Mouse (Mus musculus) midbrain, embryonic 13.5 days (tissue): ENCODE data around the gene BC028528. TPM values are rescaled to one million over a fixed set of nuclear protein-coding genes. Genes with fewer than 3 reads are reported as not detected.

Source experiments
- ATAC-seq: fragments of 200-750 bp; cut with Nextera tagmentation; 2 replicates; pipeline ENCODE4 v1.8.0; 2017; ENCODE audit warnings: mild to moderate bottlenecking, moderate TSS enrichment, moderate library complexity
- H3K27ac ChIP-seq: fragments of 300-500 bp; sonication (generic); 2 replicates; pipeline ENCODE4 v1.5.1; 2015; ENCODE audit warnings: inconsistent platforms, mild to moderate bottlenecking, moderate library complexity
- H3K27me3 ChIP-seq: fragments of 300-500 bp; sonication (generic); 2 replicates; pipeline ENCODE4 v1.6.1; 2015; ENCODE audit warnings: mild to moderate bottlenecking, inconsistent platforms
- H3K36me3 ChIP-seq: fragments of 300-500 bp; sonication (generic); 2 replicates; pipeline ENCODE4 v1.6.1; 2015; ENCODE audit warnings: mild to moderate bottlenecking, inconsistent platforms
- H3K4me1 ChIP-seq: fragments of 300-500 bp; sonication (generic); replicated peaks from 2 replicates; pipeline ENCODE4 v1.6.1; 2015; ENCODE audit warnings: inconsistent platforms
- H3K4me2 ChIP-seq: fragments of 300-500 bp; sonication (generic); replicated peaks from 2 replicates; pipeline ENCODE4 v1.6.1; 2015; ENCODE audit warnings: moderate library complexity, mild to moderate bottlenecking, inconsistent platforms
- H3K4me3 ChIP-seq: fragments of 300-500 bp; sonication (generic); replicated peaks from 2 replicates; pipeline ENCODE4 v1.5.1; 2015; ENCODE audit warnings: mild to moderate bottlenecking, inconsistent platforms
- H3K9ac ChIP-seq: fragments of 300-500 bp; sonication (generic); replicated peaks from 2 replicates; pipeline ENCODE4 v1.6.1; 2015; ENCODE audit warnings: mild to moderate bottlenecking, inconsistent platforms
- H3K9me3 ChIP-seq: fragments of 300-500 bp; sonication (generic); 2 replicates; pipeline ENCODE4 v1.6.1; 2016; ENCODE audit warnings: mild to moderate bottlenecking, inconsistent platforms
- WGBS: fragments of 180-500 bp; shearing (Covaris S2); methylation state at CpG from one replicate; pipeline ENCODE4 v1.1.7; 2015; 5-methylcytosine and 5-hydroxymethylcytosine counted together
- polyA plus RNA-seq: library from polyadenylated mRNA; unstranded; fragments of >200 nt; fragmentation: Nextera tagmentation; extraction: Ambion mirVana; gene quantifications from 2 replicates; pipeline ENCODE4 v1.2.1, GENCODE M21; 2015

Gene BC028528
- polyA plus RNA-seq, 1 experiment from 2014 or later = 14.4 TPM

GRCm38 (mm10) chr3:95892066-95893052, 554 bp upstream of the BC028528 start:
- H3K9ac ChIP-seq = no peak overlapping the region; the same call in 1 of the 2 replicates
- H3K4me3 ChIP-seq = no peak overlapping the region
- H3K27me3 ChIP-seq = 0 out of 2 replicates have a peak, but pooled peaks cover 10% of the 10 kb centered on the region

GRCm38 (mm10) chr3:95889664-95890063, 2.1 kb downstream of the BC028528 start:
- H3K9ac ChIP-seq = no peak overlapping the region
- H3K9me3 ChIP-seq = no peaks in the 10 kb centered on the region
- H3K36me3 ChIP-seq = no peaks in the 10 kb centered on the region
- H3K27ac ChIP-seq = no peak overlapping the region
- ATAC-seq = no peak
- H3K4me1 ChIP-seq = peaks cover 16% of the 10 kb centered on the region
- H3K27me3 ChIP-seq = peaks cover 13% of the 10 kb centered on the region; the same call in 1 of the 2 replicates
- H3K4me2 ChIP-seq = no peak overlapping the region
- 85% methylated on average over 3 of the region's 3 CpGs for WGBS
- H3K4me3 ChIP-seq = no peak overlapping the region

More at GRCm38 (mm10) chr3:95892066-95893052, 554 bp upstream of the BC028528 start:
- WGBS = 43% methylated on average over 11 of the region's 11 CpGs
- Histone ChIP-seq H3K4me1 (peaks cover 29% of the 10 kb centered on the region), H3K9me3 (no peaks in the 10 kb centered on the region), H3K36me3 (0 out of 2 replicates have a peak, but pooled peaks cover under 1% of the 10 kb centered on the region), H3K4me2 (no peak overlapping the region), H3K27ac (no peak overlapping the region; the same call in 1 of the 2 replicates)
- no peak for ATAC-seq

GRCm38 (mm10) chr3:95887596-95887995, 4.2 kb downstream of the BC028528 start:
- no peak for ATAC-seq
- WGBS = 84% methylated on average over 4 of the region's 4 CpGs
- H3K4me3 ChIP-seq = no peak overlapping the region
- no peak overlapping the region for H3K9ac ChIP-seq
- H3K4me2 ChIP-seq = no peak overlapping the region
- H3K4me1 ChIP-seq = peaks cover 11% of the 10 kb centered on the region
- H3K36me3 ChIP-seq = no peaks in the 10 kb centered on the region
- H3K27ac ChIP-seq = no peak overlapping the region
- peaks cover 18% of the 10 kb centered on the region; the same call in 1 of the 2 replicates for H3K27me3 ChIP-seq
- H3K9me3 ChIP-seq = no peaks in the 10 kb centered on the region

GRCm38 (mm10) chr3:95884400-95884799, 7.4 kb downstream of the BC028528 start:
- Histone ChIP-seq H3K4me1 (peaks cover 16% of the 10 kb centered on the region), H3K9ac (no peak overlapping the region), H3K4me3 (no peak overlapping the region), H3K4me2 (no peak overlapping the region), H3K27ac (no peak overlapping the region), H3K27me3 (peaks cover 15% of the 10 kb centered on the region), H3K9me3 (no peaks in the 10 kb centered on the region), H3K36me3 (no peaks in the 10 kb centered on the region)
- WGBS = 84% methylated on average over 5 of the region's 5 CpGs
- ATAC-seq = no peak

- Histone ChIP-seq H3K4me3 (peak overlapping the region; percentile 57), H3K27ac (no peak overlapping the region), H3K9ac (peak overlapping the region; percentile 42), H3K27me3 (peaks cover 15% of the 10 kb centered on the region), H3K36me3 (no peaks in the 10 kb centered on the region), H3K4me2 (peak overlapping the region; percentile 98), H3K9me3 (no peaks in the 10 kb centered on the region), H3K4me1 (peaks cover 16% of the 10 kb centered on the region)
- WGBS = 3% methylated on average over 24 of the region's 24 CpGs
- no peak for ATAC-seq
Observed at GRCm38 (mm10) chr3:95882816-95883425, 8.9 kb downstream of the BC028528 start.

GRCm38 (mm10) chr3:95881979-95882815, 9.6 kb downstream of the BC028528 start, which contains the start of gene Ciart:
TSS of gene Ciart (minus strand) at chr3:95882251.
- Histone ChIP-seq H3K9ac (peak within 1 kb of the TSS; percentile 62), H3K4me3 (peak within 1 kb of the TSS; percentile 57), H3K9me3 (no peaks in the 10 kb centered on the region), H3K27ac (no peak within 1 kb of the TSS), H3K27me3 (peaks cover 15% of the 10 kb centered on the region), H3K36me3 (no peaks in the 10 kb centered on the region), H3K4me2 (peak within 1 kb of the TSS; percentile 98), H3K4me1 (peaks cover 16% of the 10 kb centered on the region)
- peak; percentile 99 for ATAC-seq
- WGBS = under 1% methylated on average over 66 of the region's 66 CpGs

GRCm38 (mm10) chr3:95879063-95879462, 12.7 kb downstream of the BC028528 start:
- H3K27me3 ChIP-seq = peaks cover 8% of the 10 kb centered on the region
- H3K27ac ChIP-seq = no peak overlapping the region
- H3K36me3 ChIP-seq = no peaks in the 10 kb centered on the region
- no peaks in the 10 kb centered on the region for H3K9me3 ChIP-seq
- ATAC-seq = no peak
- no peak overlapping the region for H3K4me3 ChIP-seq
- H3K9ac ChIP-seq = no peak overlapping the region
- peaks cover 16% of the 10 kb centered on the region for H3K4me1 ChIP-seq
- WGBS = 93% methylated on average over 4 of the region's 4 CpGs
- no peak overlapping the region for H3K4me2 ChIP-seq

GRCm38 (mm10) chr3:95872048-95872447, 19.8 kb downstream of the BC028528 start:
- H3K9ac ChIP-seq = peak overlapping the region; percentile 80
- no peak overlapping the region; the same call in 1 of the 2 replicates for H3K27ac ChIP-seq
- H3K9me3 ChIP-seq = no peaks in the 10 kb centered on the region
- no peak for ATAC-seq
- peak overlapping the region; percentile 74 for H3K4me3 ChIP-seq
- H3K36me3 ChIP-seq = peaks cover 26% of the 10 kb centered on the region
- 78% methylated on average over 7 of the region's 7 CpGs for WGBS
- peaks cover 25% of the 10 kb centered on the region for H3K4me1 ChIP-seq
- no peaks in the 10 kb centered on the region for H3K27me3 ChIP-seq
- H3K4me2 ChIP-seq = peak overlapping the region; percentile 88

GRCm38 (mm10) chr3:95871392-95871867, 20.4 kb downstream of the BC028528 start, which contains the start of gene Mrps21:
TSS of gene Mrps21 (minus strand) at chr3:95871519.
- peak within 1 kb of the TSS; percentile 80 for H3K9ac ChIP-seq
- H3K27me3 ChIP-seq = no peaks in the 10 kb centered on the region
- peak within 1 kb of the TSS; percentile 74 for H3K4me3 ChIP-seq
- peaks cover 25% of the 10 kb centered on the region for H3K4me1 ChIP-seq
- peak; percentile 96 for ATAC-seq
- peak within 1 kb of the TSS; percentile 77 for H3K27ac ChIP-seq
- H3K9me3 ChIP-seq = no peaks in the 10 kb centered on the region
- H3K36me3 ChIP-seq = peaks cover 29% of the 10 kb centered on the region
- under 1% methylated on average over 33 of the region's 33 CpGs for WGBS
- peak within 1 kb of the TSS; percentile 88 for H3K4me2 ChIP-seq

GRCm38 (mm10) chr3:95870976-95871375, 20.8 kb downstream of the BC028528 start:
- peak overlapping the region; percentile 74 for H3K4me3 ChIP-seq
- H3K4me1 ChIP-seq = peaks cover 25% of the 10 kb centered on the region
- peak overlapping the region; percentile 77 for H3K27ac ChIP-seq
- H3K4me2 ChIP-seq = peak overlapping the region; percentile 88
- ATAC-seq = peak; percentile 67
- H3K9me3 ChIP-seq = no peaks in the 10 kb centered on the region
- H3K9ac ChIP-seq = peak overlapping the region; percentile 80
- H3K27me3 ChIP-seq = no peaks in the 10 kb centered on the region
- 9% methylated on average over 15 of the region's 15 CpGs for WGBS
- H3K36me3 ChIP-seq = peaks cover 29% of the 10 kb centered on the region

- Histone ChIP-seq H3K4me1 (peaks cover 21% of the 10 kb centered on the region), H3K36me3 (peaks cover 56% of the 10 kb centered on the region), H3K4me3 (no peak overlapping the region), H3K27ac (no peak overlapping the region), H3K9ac (no peak overlapping the region), H3K27me3 (no peaks in the 10 kb centered on the region), H3K4me2 (no peak overlapping the region), H3K9me3 (no peaks in the 10 kb centered on the region)
- no peak for ATAC-seq
- WGBS = 95% methylated on average over 2 of the region's 2 CpGs
Observed at GRCm38 (mm10) chr3:95867408-95867807, 24.4 kb downstream of the BC028528 start.
